Mouse (Mus musculus) myocyte (in vitro differentiated cells): ENCODE measurements around the gene Plcb1.

Source experiments
- E2F4 ChIP-seq: IDR thresholded peaks from one replicate; pipeline ENCODE4 v1.6.1; 2011; ENCODE audit warnings: mild to moderate bottlenecking, control low read depth, moderate library complexity; ENCODE audit not compliant: insufficient read depth
- MAX ChIP-seq: IDR thresholded peaks from one replicate; pipeline ENCODE4 v1.6.1; 2011; ENCODE audit warnings: low read depth, mild to moderate bottlenecking, control low read depth
- MYOD1 ChIP-seq, 3 experiments: IDR thresholded peaks; one replicate each; pipeline ENCODE4 v1.6.1; 2011; ENCODE audit warnings: control low read depth in 2 of 3, low read depth in 2 of 3, mild to moderate bottlenecking in 2 of 3, moderate library complexity in 1 of 3; ENCODE audit not compliant: insufficient read length in 2 of 3, control insufficient read depth in 1 of 3
- MYOG ChIP-seq, 3 experiments: IDR thresholded peaks; one replicate each; pipeline ENCODE4 v1.6.1; 2011; ENCODE audit warnings: control low read depth in 2 of 3, low read depth in 2 of 3, mild to moderate bottlenecking in 2 of 3; ENCODE audit not compliant: insufficient read length in 2 of 3, control insufficient read depth in 1 of 3, insufficient read depth in 1 of 3
- POLR2A ChIP-seq: IDR thresholded peaks from one replicate; pipeline ENCODE4 v1.6.1; 2011; ENCODE audit warnings: low read depth, mild to moderate bottlenecking, control low read depth, moderate library complexity; ENCODE audit not compliant: insufficient read length
- POLR2AphosphoS2 ChIP-seq: IDR thresholded peaks from one replicate; pipeline ENCODE4 v1.6.1; 2011; ENCODE audit warnings: low read depth, control low read depth; ENCODE audit not compliant: insufficient read length
- REST ChIP-seq: IDR thresholded peaks from one replicate; pipeline ENCODE4 v1.6.1; 2011; ENCODE audit warnings: mild to moderate bottlenecking, control low read depth, moderate library complexity; ENCODE audit not compliant: insufficient read depth, insufficient read length
- SRF ChIP-seq: IDR thresholded peaks from one replicate; pipeline ENCODE4 v1.6.1; 2011; ENCODE audit warnings: low read depth; ENCODE audit not compliant: control insufficient read depth, insufficient read length
- TCF12 ChIP-seq: IDR thresholded peaks from one replicate; pipeline ENCODE4 v1.6.1; 2011; ENCODE audit warnings: mild to moderate bottlenecking, control low read depth; ENCODE audit not compliant: poor library complexity, insufficient read depth, severe bottlenecking
- USF1 ChIP-seq: IDR thresholded peaks from one replicate; pipeline ENCODE4 v1.6.1; 2011; ENCODE audit warnings: low read depth, mild to moderate bottlenecking, control low read depth, moderate library complexity

- TF ChIP-seq MYOD1 (IDR thresholded peaks at IDR 0.05; ENCODE audit: control insufficient read depth in 1 of 3, insufficient read length in 2 of 3, low read depth in 2 of 3) (no peak), POLR2A (no peak), USF1 (no peak), MAX (no peak), REST (no peak), POLR2AphosphoS2 (no peak), E2F4 (no peak), MYOG (IDR thresholded peaks at IDR 0.05; ENCODE audit: control insufficient read depth in 1 of 3, insufficient read depth in 1 of 3, insufficient read length in 2 of 3, low read depth in 2 of 3) (no peak), TCF12 (no peak), SRF (no peak)
Measured at GRCm38 (mm10) chr2:135474107-135474506, 688.2 kb downstream of the Plcb1 start.
